Mouse (Mus musculus): ENCODE data around the gene Cluap1. TPM values are rescaled to one million over a fixed set of nuclear protein-coding genes. Genes with fewer than 3 reads are reported as not detected.

The Cluap1 gene
- polyA plus RNA-seq, 1 experiment from 2014 or later, result 6.6 TPM

DNA sequence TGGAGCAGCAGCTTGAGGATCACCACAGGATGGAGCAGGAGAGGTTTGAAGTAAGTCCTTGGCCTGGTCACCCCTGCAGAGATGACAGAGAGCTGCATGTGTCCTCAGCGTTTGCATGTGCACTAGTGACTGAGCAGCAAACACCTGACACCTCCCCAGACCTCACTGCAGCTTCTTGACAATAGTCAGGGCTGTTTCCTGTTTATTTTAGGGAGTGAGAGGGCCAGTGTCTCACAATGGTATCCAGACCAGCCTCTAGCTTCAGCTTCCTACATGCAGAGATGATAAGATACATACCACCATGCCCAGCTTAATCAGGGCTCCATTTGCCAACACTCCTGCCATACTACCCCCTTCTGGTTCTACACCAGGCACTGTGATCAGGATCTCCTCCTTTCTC lies 20.0 kb downstream of the Cluap1 start:
- no peak overlapping the region for H3K9ac ChIP-seq (replicated peaks)
- TF ChIP-seq EP300 (IDR thresholded peaks at IDR 0.05; ENCODE audit: low read depth) (no peak), CTCF (IDR thresholded peaks at IDR 0.05; ENCODE audit: low read depth) (no peak)
- H3K36me3 ChIP-seq (replicated peaks; ENCODE audit: insufficient read depth, low read length), result peaks cover 37% of the 10 kb centered on the region
- no peak overlapping the region for H3K4me3 ChIP-seq (ENCODE audit: low read depth, low read length)
- H3K9me3 ChIP-seq (ENCODE audit: low read length), result no peaks in the 10 kb centered on the region
- H3K27ac ChIP-seq (ENCODE audit: low read depth), result no peak overlapping the region
- H3K4me1 ChIP-seq (ENCODE audit: insufficient read depth), result no peaks in the 10 kb centered on the region; the same call in 1 of the 2 replicates
- WGBS (ENCODE audit: insufficient replicate concordance), result 33% methylated on average over 1 of the region's 1 CpGs
- no peak for ATAC-seq
- no peaks in the 10 kb centered on the region for H3K27me3 ChIP-seq (ENCODE audit: insufficient read depth, low read length)
- no peak for DNase-seq
- no peak overlapping the region for H3K4me2 ChIP-seq (ENCODE audit: low read depth, low read length)

GRCm38 (mm10) chr16:3929151-3929550 lies 20.6 kb downstream of the Cluap1 start:
- TF ChIP-seq EP300 (IDR thresholded peaks at IDR 0.05; ENCODE audit: low read depth) (no peak), CTCF (IDR thresholded peaks at IDR 0.05; ENCODE audit: low read depth) (no peak)
- Histone ChIP-seq H3K4me1 (ENCODE audit: insufficient read depth) (no peaks in the 10 kb centered on the region; the same call in 1 of the 2 replicates), H3K36me3 (replicated peaks; ENCODE audit: insufficient read depth, low read length) (peaks cover 38% of the 10 kb centered on the region), H3K9ac (replicated peaks) (no peak overlapping the region), H3K4me3 (ENCODE audit: low read depth, low read length) (no peak overlapping the region), H3K9me3 (ENCODE audit: low read length) (no peaks in the 10 kb centered on the region), H3K4me2 (ENCODE audit: low read depth, low read length) (no peak overlapping the region), H3K27me3 (ENCODE audit: insufficient read depth, low read length) (no peaks in the 10 kb centered on the region), H3K27ac (ENCODE audit: low read depth) (0 out of 2 replicates have a peak overlapping the region, but pooled peaks have one; percentile 16)
- WGBS (ENCODE audit: insufficient replicate concordance), result 61% methylated on average over 7 of the region's 7 CpGs
- peak; percentile 62; the same call in 1 of the 2 replicates for ATAC-seq
- DNase-seq, result peak; percentile 27

- H3K27ac ChIP-seq (ENCODE audit: low read depth), result no peak overlapping the region
- TF ChIP-seq CTCF (IDR thresholded peaks at IDR 0.05; ENCODE audit: low read depth), result no peak
- TF ChIP-seq EP300 (IDR thresholded peaks at IDR 0.05; ENCODE audit: low read depth), result no peak
- H3K9ac ChIP-seq (replicated peaks), result no peak overlapping the region
- H3K4me2 ChIP-seq (ENCODE audit: low read depth, low read length), result no peak overlapping the region
- H3K4me1 ChIP-seq (ENCODE audit: insufficient read depth), result no peaks in the 10 kb centered on the region; the same call in 1 of the 2 replicates
- WGBS (ENCODE audit: insufficient replicate concordance), result 88% methylated on average over 6 of the region's 6 CpGs
- H3K27me3 ChIP-seq (ENCODE audit: insufficient read depth, low read length), result no peaks in the 10 kb centered on the region
- no peak overlapping the region for H3K4me3 ChIP-seq (ENCODE audit: low read depth, low read length)
- H3K36me3 ChIP-seq (replicated peaks; ENCODE audit: insufficient read depth, low read length), result peaks cover 35% of the 10 kb centered on the region
- no peaks in the 10 kb centered on the region for H3K9me3 ChIP-seq (ENCODE audit: low read length)
- ATAC-seq (no peak), DNase-seq (no peak)
Observed at GRCm38 (mm10) chr16:3933536-3933935, 24.9 kb downstream of the Cluap1 start.

DNA sequence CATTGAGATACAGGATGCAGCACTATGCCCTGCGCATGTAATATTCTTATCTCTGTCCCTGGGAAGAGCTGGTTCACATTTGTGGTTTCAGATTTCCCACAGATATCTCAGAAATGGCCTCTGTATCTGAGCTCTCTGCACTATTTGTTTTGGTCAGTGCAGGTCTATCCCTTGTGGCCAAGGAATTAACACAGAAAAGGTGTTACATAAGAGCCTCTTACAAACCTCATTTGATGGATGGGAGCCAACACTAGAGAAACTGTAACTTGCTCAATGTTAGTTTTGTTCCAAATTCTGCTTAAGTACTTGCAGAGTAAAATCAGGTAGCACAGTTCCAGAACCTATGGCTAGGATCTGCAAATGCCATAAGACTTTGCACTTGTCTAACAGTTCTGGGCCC lies 25.5 kb downstream of the Cluap1 start:
- Histone ChIP-seq H3K9me3 (ENCODE audit: low read length) (no peaks in the 10 kb centered on the region), H3K4me3 (ENCODE audit: low read depth, low read length) (no peak overlapping the region), H3K27me3 (ENCODE audit: insufficient read depth, low read length) (no peaks in the 10 kb centered on the region), H3K27ac (ENCODE audit: low read depth) (no peak overlapping the region), H3K4me2 (ENCODE audit: low read depth, low read length) (no peak overlapping the region), H3K9ac (replicated peaks) (no peak overlapping the region), H3K36me3 (replicated peaks; ENCODE audit: insufficient read depth, low read length) (peaks cover 39% of the 10 kb centered on the region), H3K4me1 (ENCODE audit: insufficient read depth) (no peaks in the 10 kb centered on the region; the same call in 1 of the 2 replicates)
- ATAC-seq (peak; percentile 68), DNase-seq (no peak)
- 69% methylated on average over 1 of the region's 1 CpGs for WGBS (ENCODE audit: insufficient replicate concordance)
- no peak for TF ChIP-seq CTCF (IDR thresholded peaks at IDR 0.05; ENCODE audit: low read depth)
- no peak for TF ChIP-seq EP300 (IDR thresholded peaks at IDR 0.05; ENCODE audit: low read depth)

GRCm38 (mm10) chr16:3934701-3935100 lies 26.1 kb downstream of the Cluap1 start:
- Histone ChIP-seq H3K36me3 (replicated peaks; ENCODE audit: insufficient read depth, low read length) (peaks cover 36% of the 10 kb centered on the region), H3K4me3 (ENCODE audit: low read depth, low read length) (no peak overlapping the region), H3K4me2 (ENCODE audit: low read depth, low read length) (no peak overlapping the region), H3K4me1 (ENCODE audit: insufficient read depth) (no peaks in the 10 kb centered on the region; the same call in 1 of the 2 replicates), H3K9ac (replicated peaks) (no peak overlapping the region), H3K27ac (ENCODE audit: low read depth) (no peak overlapping the region), H3K27me3 (ENCODE audit: insufficient read depth, low read length) (no peaks in the 10 kb centered on the region), H3K9me3 (ENCODE audit: low read length) (no peaks in the 10 kb centered on the region)
- DNase-seq (no peak), ATAC-seq (peak; percentile 71)
- 81% methylated on average over 4 of the region's 4 CpGs for WGBS (ENCODE audit: insufficient replicate concordance)
- no peak for TF ChIP-seq CTCF (IDR thresholded peaks at IDR 0.05; ENCODE audit: low read depth)
- no peak for TF ChIP-seq EP300 (IDR thresholded peaks at IDR 0.05; ENCODE audit: low read depth)

DNA sequence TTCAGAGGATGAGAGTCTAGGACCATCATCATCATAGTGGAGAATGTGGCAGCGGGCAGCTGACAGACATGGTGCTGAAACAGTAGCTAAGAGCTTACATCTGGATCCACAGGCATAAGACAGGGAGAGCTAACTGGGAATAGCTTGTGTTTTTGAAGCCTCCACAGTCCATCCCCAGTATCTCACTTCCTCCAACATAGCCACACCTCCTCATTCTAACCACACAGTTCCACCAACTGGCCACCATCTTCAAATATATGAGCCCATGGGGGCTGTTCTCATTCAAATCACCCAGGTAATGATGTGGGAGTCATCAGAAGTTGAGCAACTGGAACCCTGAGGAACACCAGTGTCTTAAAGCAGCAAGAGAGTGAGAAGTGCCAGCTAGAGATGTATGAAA lies 42.5 kb downstream of the Cluap1 start:
- Histone ChIP-seq H3K9me3 (ENCODE audit: low read length) (no peaks in the 10 kb centered on the region), H3K9ac (replicated peaks) (no peak overlapping the region), H3K27ac (ENCODE audit: low read depth) (no peak overlapping the region), H3K36me3 (replicated peaks; ENCODE audit: insufficient read depth, low read length) (no peaks in the 10 kb centered on the region), H3K4me1 (ENCODE audit: insufficient read depth) (no peaks in the 10 kb centered on the region), H3K4me2 (ENCODE audit: low read depth, low read length) (no peak overlapping the region), H3K27me3 (ENCODE audit: insufficient read depth, low read length) (no peaks in the 10 kb centered on the region), H3K4me3 (ENCODE audit: low read depth, low read length) (no peak overlapping the region)
- no peak for ATAC-seq
- TF ChIP-seq CTCF (IDR thresholded peaks at IDR 0.05; ENCODE audit: low read depth) (no peak), EP300 (IDR thresholded peaks at IDR 0.05; ENCODE audit: low read depth) (no peak)
- WGBS (ENCODE audit: insufficient replicate concordance), result 74% methylated on average over 1 of the region's 1 CpGs
- no peak for DNase-seq

- Histone ChIP-seq H3K9me3 (ENCODE audit: low read length) (no peaks in the 10 kb centered on the region), H3K4me1 (ENCODE audit: insufficient read depth) (no peaks in the 10 kb centered on the region), H3K27me3 (ENCODE audit: insufficient read depth, low read length) (no peaks in the 10 kb centered on the region), H3K4me3 (ENCODE audit: low read depth, low read length) (no peak overlapping the region), H3K9ac (replicated peaks) (no peak overlapping the region), H3K27ac (ENCODE audit: low read depth) (no peak overlapping the region), H3K36me3 (replicated peaks; ENCODE audit: insufficient read depth, low read length) (no peaks in the 10 kb centered on the region), H3K4me2 (ENCODE audit: low read depth, low read length) (no peak overlapping the region)
- no peak for DNase-seq
- 73% methylated on average over 6 of the region's 6 CpGs for whole genome bisulfite sequencing (ENCODE audit: insufficient replicate concordance)
- ATAC-seq, result no peak
- TF ChIP-seq EP300 (IDR thresholded peaks at IDR 0.05; ENCODE audit: low read depth), result no peak
- no peak for TF ChIP-seq CTCF (IDR thresholded peaks at IDR 0.05; ENCODE audit: low read depth)
Observed at GRCm38 (mm10) chr16:3956369-3956768, 47.8 kb downstream of the Cluap1 start.

Measured in liver, postnatal 0 days (tissue).